Mouse (Mus musculus): ENCODE measurements at regions not wholly inside any gene's neighbourhood (a gene's known extent, or its start where the extent isn't known, plus 50 kb on each side); places are given as distances from the start of the nearest gene placed in this dataset.

DNA sequence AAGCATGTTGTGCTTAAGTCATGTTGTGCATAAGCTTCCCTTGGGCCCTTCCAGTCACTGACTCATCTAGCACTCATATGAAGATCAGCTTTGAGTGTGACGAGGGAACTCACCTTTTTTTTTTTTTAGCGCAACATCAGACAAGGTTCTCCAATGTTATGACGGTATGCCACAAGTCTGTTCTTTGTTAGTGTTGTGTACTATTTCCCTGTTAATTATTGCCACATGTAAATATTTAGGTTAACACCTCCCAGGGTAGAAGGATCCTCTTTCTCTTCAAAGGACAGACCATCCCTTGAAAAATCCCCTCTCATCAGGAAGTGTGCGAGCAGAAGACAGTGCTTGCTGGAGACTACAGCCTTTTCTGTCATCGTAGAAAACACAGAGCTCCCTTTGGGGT, 129.9 kb downstream of the Dusp6 start:
- no peak for TF ChIP-seq CTCF (IDR thresholded peaks at IDR 0.05; ENCODE audit: borderline replicate concordance, extremely low read depth, insufficient read depth, insufficient read length)
- TF ChIP-seq POLR2A (IDR thresholded peaks at IDR 0.05; ENCODE audit: borderline replicate concordance, extremely low read depth, insufficient read depth, insufficient read length, poor library complexity, severe bottlenecking): no peak
